Mouse (Mus musculus) embryonic facial prominence, embryonic 11.5 days (tissue): ENCODE results near the gene Bdkrb2. TPM values are rescaled to one million over a fixed set of nuclear protein-coding genes. Genes with fewer than 3 reads are reported as not detected.

Experiments
- ATAC-seq: fragments of 200-750 bp; cut with Nextera tagmentation; replicated peaks from 2 replicates; pipeline ENCODE4 v1.8.0; 2017; ENCODE audit warnings: low read depth; ENCODE audit not compliant: insufficient number of reproducible peaks, low FRiP score, low TSS enrichment
- DNase-seq: peaks from one replicate; pipeline ENCODE4 v3.0.0-alpha.2; 2015; ENCODE audit warnings: low spot score
- H3K27ac ChIP-seq: fragments of 300-500 bp; sonication (generic); replicated peaks from 2 replicates; pipeline ENCODE4 v1.5.1; 2014; ENCODE audit warnings: mild to moderate bottlenecking, low read depth, low read length, control low read depth
- H3K27me3 ChIP-seq: fragments of 300-500 bp; sonication (generic); 2 replicates; pipeline ENCODE4 v1.6.1; 2014; ENCODE audit warnings: mild to moderate bottlenecking, low read length, moderate library complexity, mixed read lengths; ENCODE audit not compliant: control insufficient read depth, insufficient read depth
- H3K36me3 ChIP-seq: fragments of 300-500 bp; sonication (generic); replicated peaks from 2 replicates; pipeline ENCODE4 v1.6.1; 2014; ENCODE audit warnings: low read depth, mild to moderate bottlenecking, low read length, moderate library complexity, mixed read lengths; ENCODE audit not compliant: control insufficient read depth, insufficient read depth
- H3K4me1 ChIP-seq: fragments of 300-500 bp; sonication (generic); 2 replicates; pipeline ENCODE4 v1.6.1; 2014; ENCODE audit warnings: low read length, mixed read lengths; ENCODE audit not compliant: control insufficient read depth, insufficient read depth
- H3K4me2 ChIP-seq: fragments of 300-500 bp; sonication (generic); 2 replicates; pipeline ENCODE4 v1.6.1; 2014; ENCODE audit warnings: low read depth, mild to moderate bottlenecking, control low read depth, low read length, moderate library complexity
- H3K4me3 ChIP-seq: fragments of 300-500 bp; sonication (generic); 2 replicates; pipeline ENCODE4 v1.5.1; 2014; ENCODE audit warnings: low read depth, low read length, control low read depth
- H3K9ac ChIP-seq: fragments of 300-500 bp; sonication (generic); replicated peaks from 2 replicates; pipeline ENCODE4 v1.6.1; 2014; ENCODE audit warnings: mild to moderate bottlenecking, control low read depth, low read length
- H3K9me3 ChIP-seq: fragments of 300-500 bp; sonication (generic); replicated peaks from 2 replicates; pipeline ENCODE4 v1.6.1; 2016; ENCODE audit warnings: mild to moderate bottlenecking, low read length, inconsistent platforms, mixed read lengths; ENCODE audit not compliant: control insufficient read depth
- WGBS: fragments of 180-500 bp; shearing (Covaris S2); extraction: QIAGEN DNeasy Blood & Tissue Kit; methylation state at CpG from one replicate; pipeline ENCODE4 v1.1.7; 2014; 5-methylcytosine and 5-hydroxymethylcytosine counted together
- polyA plus RNA-seq: library from polyadenylated mRNA; unstranded; fragments of >200 nt; fragmentation: Nextera tagmentation; extraction: Ambion mirVana; gene quantifications from 2 replicates; pipeline ENCODE4 v1.2.1, GENCODE M21; 2014

The Bdkrb2 gene
- polyA plus RNA-seq, 1 experiment from 2014 or later: 0.17 TPM

DNA sequence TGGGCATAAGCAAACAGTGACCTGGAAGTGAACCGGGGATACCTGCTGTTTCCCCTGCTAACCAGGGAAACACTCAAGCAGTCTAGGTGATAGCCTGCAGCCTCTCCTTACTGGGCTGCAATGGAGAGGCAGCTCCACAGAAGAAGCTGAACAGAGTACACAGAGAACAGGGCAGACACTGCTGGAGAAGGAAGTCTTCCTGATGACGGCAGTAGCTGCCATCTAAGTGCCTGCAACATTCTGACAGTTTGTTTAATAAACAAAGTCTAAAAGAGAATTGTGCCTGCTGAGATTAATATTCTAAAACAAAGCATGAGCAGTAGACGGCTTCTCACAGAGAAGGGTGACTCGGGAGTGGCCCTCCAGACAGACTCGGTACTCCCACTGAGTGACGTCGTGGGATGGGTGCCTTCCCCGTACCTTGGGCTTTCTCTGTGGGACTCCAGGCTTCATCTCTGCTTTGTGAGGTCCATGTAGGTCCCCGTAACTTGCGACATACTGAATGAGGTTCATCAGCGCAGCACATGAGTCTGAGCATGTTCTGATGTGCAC, 79.8 kb downstream of the Bdkrb2 start:
- H3K4me2 ChIP-seq: no peak overlapping the region
- H3K36me3 ChIP-seq: peaks cover 22% of the 10 kb centered on the region
- 94% methylated on average over 11 of the region's 11 CpGs for WGBS
- H3K9ac ChIP-seq: no peak overlapping the region
- H3K27me3 ChIP-seq: no peaks in the 10 kb centered on the region
- no peak for DNase-seq
- no peak for ATAC-seq
- H3K4me1 ChIP-seq: no peaks in the 10 kb centered on the region
- no peak overlapping the region for H3K27ac ChIP-seq
- no peak overlapping the region for H3K4me3 ChIP-seq
- no peaks in the 10 kb centered on the region for H3K9me3 ChIP-seq

Other genes starting within 250 kb of the Bdkrb2 start
- gene Tunar, start 229.4 kb upstream of the Bdkrb2 start, polyA plus RNA-seq: 0.46 and 0.57 TPM in 2 replicates
- 6.0 and 6.1 TPM in 2 replicates for gene D430019H16Rik, start 109.4 kb upstream of the Bdkrb2 start, polyA plus RNA-seq
- 0.17 TPM in 1 of 2 replicates, not detected in the other for gene Bdkrb1, start 39.9 kb downstream of the Bdkrb2 start, polyA plus RNA-seq
- 34.5 and 36.2 TPM in 2 replicates for gene Gskip, start 121.6 kb downstream of the Bdkrb2 start, polyA plus RNA-seq
- gene Atg2b, start 122.0 kb downstream of the Bdkrb2 start, polyA plus RNA-seq: 11.7 and 12.6 TPM in 2 replicates
- gene Ak7, start 142.8 kb downstream of the Bdkrb2 start, polyA plus RNA-seq: 0.24 TPM in 1 of 2 replicates, not detected in the other
- gene Papola, start 221.5 kb downstream of the Bdkrb2 start, polyA plus RNA-seq: 245 and 292 TPM in 2 replicates